Mouse (Mus musculus): ENCODE results near the gene Gm11983. TPM values are rescaled to one million over a fixed set of nuclear protein-coding genes. Genes with fewer than 3 reads are reported as not detected.
"Not testable (repeated sequence)": the region's sequence is repeated elsewhere in the genome, so short reads cannot be mapped to it uniquely, and the experiment has no call there.

Gm11983 gene
- polyA plus RNA-seq (2016; fragmentation: Nextera tagmentation; extraction: Ambion mirVana), result not detected in 2 replicates

- H3K27ac ChIP-seq, result no peak within 1 kb of the TSS
- 94% methylated on average over 1 of the region's 1 CpGs for WGBS
- H3K36me3 ChIP-seq, result no peaks in the 10 kb centered on the region
- no peak within 1 kb of the TSS for H3K4me3 ChIP-seq
- no peaks in the 10 kb centered on the region for H3K9me3 ChIP-seq (replicated peaks)
- DNase-seq (ENCODE audit: low spot score), result no peak
- no peaks in the 10 kb centered on the region for H3K27me3 ChIP-seq (ENCODE audit: low read depth, poor library complexity, severe bottlenecking)
- no peaks in the 10 kb centered on the region for H3K4me1 ChIP-seq
Measured at GRCm38 (mm10) chr11:6837554-6837953, at the start of gene Gm11983. Gene Gm11983, minus strand, starts transcription at chr11:6837654.

- 95% methylated on average over 4 of the region's 4 CpGs for WGBS
- not testable (repeated sequence) for H3K36me3 ChIP-seq; H3K27ac ChIP-seq; H3K27me3 ChIP-seq (ENCODE audit: low read depth, poor library complexity, severe bottlenecking); DNase-seq (ENCODE audit: low spot score); H3K4me1 ChIP-seq; H3K9me3 ChIP-seq (replicated peaks); H3K4me3 ChIP-seq
Measured at GRCm38 (mm10) chr11:6883045-6883444, 45.6 kb upstream of the Gm11983 start.

- DNase-seq (ENCODE audit: low spot score), result no peak
- Histone ChIP-seq H3K27me3 (ENCODE audit: low read depth, poor library complexity, severe bottlenecking) (no peaks in the 10 kb centered on the region), H3K27ac (no peak overlapping the region), H3K4me3 (no peak overlapping the region), H3K36me3 (no peaks in the 10 kb centered on the region), H3K9me3 (replicated peaks) (no peaks in the 10 kb centered on the region), H3K4me1 (0 out of 2 replicates have a peak, but pooled peaks cover 5% of the 10 kb centered on the region)
- 55% methylated on average over 5 of the region's 5 CpGs for WGBS
Measured at GRCm38 (mm10) chr11:6881614-6882013, 44.2 kb upstream of the Gm11983 start.

- no peak overlapping the region for H3K27ac ChIP-seq
- no peaks in the 10 kb centered on the region for H3K27me3 ChIP-seq (ENCODE audit: low read depth, poor library complexity, severe bottlenecking)
- 0 out of 2 replicates have a peak, but pooled peaks cover 5% of the 10 kb centered on the region for H3K4me1 ChIP-seq
- no peak for DNase-seq (ENCODE audit: low spot score)
- WGBS, result 68% methylated on average over 6 of the region's 6 CpGs
- no peak overlapping the region for H3K4me3 ChIP-seq
- no peaks in the 10 kb centered on the region for H3K9me3 ChIP-seq (replicated peaks)
- H3K36me3 ChIP-seq, result no peaks in the 10 kb centered on the region
Measured at GRCm38 (mm10) chr11:6877740-6878139, 40.3 kb upstream of the Gm11983 start.

- no peaks in the 10 kb centered on the region for H3K36me3 ChIP-seq
- 94% methylated on average over 1 of the region's 1 CpGs for WGBS
- no peaks in the 10 kb centered on the region for H3K9me3 ChIP-seq (replicated peaks)
- no peak overlapping the region for H3K4me3 ChIP-seq
- no peaks in the 10 kb centered on the region for H3K4me1 ChIP-seq
- no peaks in the 10 kb centered on the region for H3K27me3 ChIP-seq (ENCODE audit: low read depth, poor library complexity, severe bottlenecking)
- no peak for DNase-seq (ENCODE audit: low spot score)
- H3K27ac ChIP-seq, result no peak overlapping the region
Measured at GRCm38 (mm10) chr11:6870947-6871346, 33.5 kb upstream of the Gm11983 start.

- Histone ChIP-seq H3K27ac (no peak overlapping the region), H3K4me1 (no peaks in the 10 kb centered on the region), H3K4me3 (no peak overlapping the region), H3K9me3 (replicated peaks) (no peaks in the 10 kb centered on the region), H3K27me3 (ENCODE audit: low read depth, poor library complexity, severe bottlenecking) (no peaks in the 10 kb centered on the region), H3K36me3 (no peaks in the 10 kb centered on the region)
- 91% methylated on average over 2 of the region's 3 CpGs for WGBS
- no peak for DNase-seq (ENCODE audit: low spot score)
Measured at GRCm38 (mm10) chr11:6865536-6865935, 28.1 kb upstream of the Gm11983 start.

GRCm38 (mm10) chr11:6862185-6862584, 24.7 kb upstream of the Gm11983 start:
- H3K27ac ChIP-seq, result no peak overlapping the region
- H3K27me3 ChIP-seq (ENCODE audit: low read depth, poor library complexity, severe bottlenecking), result no peaks in the 10 kb centered on the region
- 89% methylated on average over 3 of the region's 3 CpGs for WGBS
- no peaks in the 10 kb centered on the region for H3K36me3 ChIP-seq
- H3K4me1 ChIP-seq, result peaks cover 7% of the 10 kb centered on the region; the same call in 1 of the 2 replicates
- DNase-seq (ENCODE audit: low spot score), result no peak
- no peaks in the 10 kb centered on the region for H3K9me3 ChIP-seq (replicated peaks)
- no peak overlapping the region for H3K4me3 ChIP-seq

- Histone ChIP-seq H3K4me3 (no peak overlapping the region), H3K36me3 (no peaks in the 10 kb centered on the region), H3K27me3 (ENCODE audit: low read depth, poor library complexity, severe bottlenecking) (no peaks in the 10 kb centered on the region), H3K27ac (no peak overlapping the region), H3K4me1 (peaks cover 7% of the 10 kb centered on the region; the same call in 1 of the 2 replicates), H3K9me3 (replicated peaks) (no peaks in the 10 kb centered on the region)
- WGBS, result 51% methylated on average over 11 of the region's 11 CpGs
- no peak for DNase-seq (ENCODE audit: low spot score)
Measured at GRCm38 (mm10) chr11:6859898-6860858, 22.7 kb upstream of the Gm11983 start.

GRCm38 (mm10) chr11:6859096-6859495, 21.6 kb upstream of the Gm11983 start:
- Histone ChIP-seq H3K27me3 (ENCODE audit: low read depth, poor library complexity, severe bottlenecking) (no peaks in the 10 kb centered on the region), H3K4me1 (peaks cover 7% of the 10 kb centered on the region; the same call in 1 of the 2 replicates), H3K36me3 (no peaks in the 10 kb centered on the region), H3K27ac (no peak overlapping the region), H3K4me3 (no peak overlapping the region), H3K9me3 (replicated peaks) (no peaks in the 10 kb centered on the region)
- WGBS, result 93% methylated on average over 8 of the region's 8 CpGs
- DNase-seq (ENCODE audit: low spot score), result no peak

GRCm38 (mm10) chr11:6855942-6856341, 18.5 kb upstream of the Gm11983 start:
- peaks cover 7% of the 10 kb centered on the region; the same call in 1 of the 2 replicates for H3K4me1 ChIP-seq
- H3K27me3 ChIP-seq (ENCODE audit: low read depth, poor library complexity, severe bottlenecking), result no peaks in the 10 kb centered on the region
- H3K27ac ChIP-seq, result no peak overlapping the region
- no peaks in the 10 kb centered on the region for H3K36me3 ChIP-seq
- no peaks in the 10 kb centered on the region for H3K9me3 ChIP-seq (replicated peaks)
- WGBS, result 90% methylated on average over 3 of the region's 3 CpGs
- DNase-seq (ENCODE audit: low spot score), result no peak
- no peak overlapping the region for H3K4me3 ChIP-seq

- not testable (repeated sequence) for H3K27me3 ChIP-seq (ENCODE audit: low read depth, poor library complexity, severe bottlenecking); H3K27ac ChIP-seq; DNase-seq (ENCODE audit: low spot score); H3K4me3 ChIP-seq; H3K9me3 ChIP-seq (replicated peaks); H3K4me1 ChIP-seq; H3K36me3 ChIP-seq
- WGBS, result 82% methylated on average over 4 of the region's 4 CpGs
Measured at GRCm38 (mm10) chr11:6853366-6853765, 15.9 kb upstream of the Gm11983 start.

GRCm38 (mm10) chr11:6843831-6844230, 6.4 kb upstream of the Gm11983 start:
- Histone ChIP-seq H3K27me3 (ENCODE audit: low read depth, poor library complexity, severe bottlenecking) (no peaks in the 10 kb centered on the region), H3K4me3 (no peak overlapping the region), H3K4me1 (no peaks in the 10 kb centered on the region), H3K27ac (no peak overlapping the region), H3K9me3 (replicated peaks) (no peaks in the 10 kb centered on the region), H3K36me3 (no peaks in the 10 kb centered on the region)
- 92% methylated on average over 2 of the region's 2 CpGs for WGBS
- DNase-seq (ENCODE audit: low spot score), result no peak

- no peaks in the 10 kb centered on the region for H3K4me1 ChIP-seq
- DNase-seq (ENCODE audit: low spot score), result no peak
- no peak overlapping the region for H3K27ac ChIP-seq
- 95% methylated on average over 5 of the region's 5 CpGs for WGBS
- no peaks in the 10 kb centered on the region for H3K27me3 ChIP-seq (ENCODE audit: low read depth, poor library complexity, severe bottlenecking)
- H3K4me3 ChIP-seq, result no peak overlapping the region
- H3K36me3 ChIP-seq, result no peaks in the 10 kb centered on the region
- H3K9me3 ChIP-seq (replicated peaks), result no peaks in the 10 kb centered on the region
Measured at GRCm38 (mm10) chr11:6842160-6842559, 4.7 kb upstream of the Gm11983 start.

All from limb, embryonic 10.5 days (tissue).